Mouse (Mus musculus) urinary bladder, postnatal 25 days (tissue): ENCODE data around the gene Rps10.

Experiments used
- DNase-seq: peaks from one replicate; pipeline ENCODE4 v3.0.0; 2022; ENCODE audit warnings: low spot score

Gene Rps10

GRCm38 (mm10) chr17:27611994-27612393 lies 24.5 kb downstream of the Rps10 start:
- no peak for DNase-seq

DNA sequence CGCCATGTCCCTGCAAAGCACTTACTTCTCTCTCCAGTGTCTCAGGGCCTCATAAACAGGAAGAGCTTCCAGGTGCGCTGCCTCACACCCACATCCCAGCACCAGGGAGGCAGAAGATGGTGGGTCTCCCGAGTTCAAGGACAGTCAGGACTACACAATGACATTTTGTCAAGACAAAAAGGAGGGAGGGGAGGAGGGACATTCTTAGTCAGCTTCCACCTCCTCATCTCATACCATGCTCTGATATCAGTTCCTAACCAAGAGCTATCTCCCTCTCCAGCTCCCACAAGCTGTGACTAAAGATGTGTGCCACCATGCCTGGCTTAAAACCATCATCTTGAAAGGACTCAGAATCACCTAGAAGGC lies 25.0 kb downstream of the Rps10 start:
- no peak for DNase-seq

GRCm38 (mm10) chr17:27610679-27611518 lies 25.6 kb downstream of the Rps10 start:
- DNase-seq = no peak

- DNase-seq = no peak
Observed at GRCm38 (mm10) chr17:27609576-27609975, 26.9 kb downstream of the Rps10 start.

- no peak for DNase-seq
Observed at GRCm38 (mm10) chr17:27603522-27604234, 32.8 kb downstream of the Rps10 start.

DNA sequence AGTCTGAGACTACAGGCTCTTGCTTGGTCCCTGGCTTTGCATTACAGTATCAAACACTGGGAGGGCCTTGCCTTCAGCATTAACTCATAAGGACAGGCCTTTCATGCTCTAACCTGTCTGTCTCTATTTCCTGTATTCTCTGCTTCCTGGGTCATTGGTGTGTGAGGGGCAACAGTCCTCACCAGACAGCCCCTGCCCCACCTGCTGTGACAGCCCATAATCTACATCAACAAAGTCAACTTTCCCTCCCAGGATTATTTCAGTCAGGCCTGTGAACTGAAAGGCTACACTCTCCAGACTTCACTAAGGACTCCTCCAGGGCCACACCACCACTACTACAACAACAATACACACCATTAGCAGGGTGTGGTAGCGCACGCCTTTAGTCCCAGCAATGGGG lies 33.4 kb downstream of the Rps10 start:
- no peak for DNase-seq

GRCm38 (mm10) chr17:27600869-27601268 lies 35.6 kb downstream of the Rps10 start:
- DNase-seq = no peak

DNA sequence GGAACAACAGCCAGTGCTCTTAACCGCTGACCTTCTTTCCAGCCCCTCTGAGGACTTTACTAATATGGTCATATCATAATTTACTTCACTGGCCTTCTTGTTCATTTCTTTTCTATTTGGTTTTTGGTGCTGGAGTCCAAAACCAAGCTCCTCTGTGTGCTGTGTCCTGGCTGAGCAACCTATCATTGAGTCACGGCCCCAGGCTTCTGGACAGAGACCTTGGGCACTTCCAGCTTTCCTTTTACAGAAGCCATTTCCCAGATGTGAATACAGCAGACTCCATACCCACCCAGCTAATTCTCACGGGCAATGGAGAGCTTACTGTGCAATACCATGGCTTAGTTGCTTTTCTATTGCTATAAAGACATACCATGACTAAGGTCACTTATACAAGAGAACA lies 36.2 kb downstream of the Rps10 start:
- DNase-seq = no peak

DNA sequence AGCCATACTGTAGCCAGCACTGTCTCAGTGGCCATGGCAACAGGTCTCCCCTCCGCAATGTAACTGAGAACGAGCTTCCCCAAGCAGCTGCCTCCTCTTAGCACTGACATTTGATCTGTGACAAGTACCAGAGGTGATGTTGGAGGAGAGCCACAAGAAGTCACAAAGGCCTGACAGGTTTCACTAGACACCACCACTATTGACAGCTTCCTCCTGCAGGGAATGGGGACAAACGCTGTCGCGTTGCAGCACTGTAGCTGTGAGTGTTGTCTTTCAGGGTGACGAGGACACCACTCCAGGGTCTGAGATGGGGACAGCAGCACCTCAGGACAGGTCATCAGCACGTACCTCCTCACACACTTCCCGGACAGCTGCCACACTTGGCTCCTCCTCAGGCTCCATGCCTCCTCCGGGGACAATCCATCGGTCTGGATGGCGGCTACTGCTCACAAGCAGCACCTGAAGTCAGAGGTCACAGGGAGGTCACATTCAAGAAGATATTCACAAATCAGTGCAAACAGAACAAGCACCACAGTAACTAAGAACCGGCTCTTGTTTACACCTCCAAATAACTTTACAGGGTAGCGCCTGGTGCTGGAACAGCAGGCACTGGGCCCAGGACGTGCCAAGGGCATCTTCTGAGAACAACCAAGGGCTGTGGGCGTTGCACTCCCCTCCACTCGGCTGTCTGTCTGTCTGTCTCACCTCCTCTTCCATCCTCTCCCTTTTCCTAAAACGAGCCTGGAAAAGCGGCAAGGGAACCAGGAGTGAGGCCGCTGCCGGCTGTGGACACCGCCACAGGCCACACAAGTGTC lies 39.9 kb downstream of the Rps10 start:
- DNase-seq = no peak

- DNase-seq = no peak
Observed at GRCm38 (mm10) chr17:27595659-27596375, 40.7 kb downstream of the Rps10 start.

- no peak for DNase-seq
Observed at GRCm38 (mm10) chr17:27592565-27592910, 43.9 kb downstream of the Rps10 start.

DNA sequence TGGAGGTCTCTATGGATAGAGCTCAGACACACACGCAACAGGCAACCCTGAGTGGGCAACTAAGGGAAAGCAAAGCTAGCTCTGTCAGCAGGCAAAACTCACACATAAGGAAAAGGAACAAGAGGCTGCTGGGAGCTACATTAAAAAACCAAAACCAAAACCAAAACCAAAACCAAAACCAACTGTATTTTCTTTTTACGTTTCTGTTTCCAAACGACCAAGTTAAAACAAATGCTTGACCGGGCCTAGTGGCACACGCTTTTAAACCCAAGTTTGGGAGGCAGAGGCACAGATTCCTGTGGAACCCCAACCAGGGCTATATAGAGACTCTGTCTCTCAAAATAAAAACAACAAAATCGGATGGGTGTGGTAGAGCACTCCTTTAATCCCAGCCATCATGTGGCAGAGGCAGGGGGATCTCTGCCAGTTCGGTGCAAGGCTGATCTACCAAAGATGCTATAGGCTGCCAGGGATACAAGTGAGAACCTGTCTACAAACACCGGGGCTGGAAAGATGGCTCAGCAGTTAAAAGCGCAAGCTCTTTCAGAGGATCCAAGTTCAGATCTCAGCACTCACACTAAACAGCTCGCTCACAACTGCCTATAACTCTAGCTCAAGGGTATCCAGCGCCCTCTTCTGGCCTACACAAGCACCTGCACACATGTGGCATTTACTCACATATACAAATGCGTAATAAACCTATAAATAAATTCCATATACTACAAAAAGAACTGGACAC lies 44.5 kb downstream of the Rps10 start:
- DNase-seq = no peak

- no peak for DNase-seq
Observed at GRCm38 (mm10) chr17:27588231-27588630, 48.2 kb downstream of the Rps10 start.

DNA sequence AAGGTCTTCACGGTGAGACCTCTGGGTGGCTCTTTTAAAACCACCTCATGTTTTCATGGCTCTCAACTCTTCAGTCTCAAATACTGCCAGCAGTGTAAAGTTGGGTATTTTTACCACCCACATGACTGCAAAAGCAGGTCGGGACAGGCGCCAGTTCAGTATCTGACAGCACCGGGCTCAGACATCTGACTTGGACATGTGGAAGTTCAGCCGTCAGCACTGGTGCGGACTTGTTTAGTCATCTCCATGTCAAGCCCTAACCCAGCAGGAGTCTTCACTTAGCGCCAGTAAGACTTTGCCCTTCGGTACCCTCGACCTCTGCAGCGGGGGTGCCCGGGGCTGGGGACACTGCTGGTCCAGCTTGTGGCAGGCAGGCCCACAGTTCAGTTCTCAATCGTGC lies 49.2 kb downstream of the Rps10 start:
- DNase-seq = peak; percentile 29

DNA sequence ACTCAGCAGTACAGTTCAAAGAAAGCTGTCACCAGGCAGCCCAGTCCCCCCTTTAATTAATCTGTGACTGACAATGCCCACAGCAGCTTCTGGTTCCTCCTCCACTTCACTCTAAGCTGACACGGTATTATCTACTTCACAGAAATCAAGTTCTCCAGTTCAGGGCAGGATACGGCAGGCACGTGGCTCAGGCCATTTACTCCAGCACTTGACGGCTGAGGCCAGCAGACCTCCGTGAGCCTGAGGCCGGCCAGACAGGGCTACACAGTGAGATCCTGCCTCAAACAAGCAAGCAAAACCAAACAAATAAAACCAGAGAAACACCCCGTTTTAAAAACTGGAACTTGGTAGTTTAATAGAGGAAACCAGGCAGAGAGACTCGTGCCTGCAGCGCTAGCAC lies 49.8 kb downstream of the Rps10 start:
- DNase-seq = no peak

DNA sequence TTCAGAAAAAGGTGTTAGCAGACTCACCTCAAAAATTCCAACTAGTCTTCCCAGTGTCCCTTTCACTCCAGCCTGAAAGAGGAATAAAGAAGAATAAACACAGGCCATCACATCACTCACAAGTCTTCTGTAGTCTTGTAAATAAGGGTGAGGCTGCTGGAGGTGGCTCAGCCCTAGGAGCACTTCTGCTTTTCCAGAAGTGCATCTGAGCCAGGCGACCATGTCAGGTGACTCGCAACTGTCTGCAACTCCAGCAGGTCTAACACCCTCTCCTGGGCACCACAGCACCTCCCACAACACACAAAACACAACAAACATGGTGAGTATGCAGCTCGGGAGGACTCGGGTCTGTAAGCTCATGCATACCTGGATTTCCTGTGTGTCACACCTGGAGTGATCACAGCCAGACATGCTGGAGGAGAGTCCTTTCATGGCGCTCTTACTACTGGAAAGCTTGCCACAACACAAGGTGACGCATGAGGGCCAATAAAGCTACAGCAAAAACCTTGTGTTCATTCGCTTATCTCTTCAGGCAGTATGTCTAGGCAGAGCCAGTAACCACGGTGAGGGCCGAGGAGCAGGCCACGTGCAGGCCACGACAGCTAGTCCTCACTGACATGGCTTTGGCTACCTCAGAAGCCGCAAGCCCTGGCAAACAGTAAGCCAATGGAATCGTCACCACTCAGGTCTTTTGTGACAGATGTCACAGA lies 53.1 kb downstream of the Rps10 start:
- no peak for DNase-seq
